Mouse (Mus musculus): Measurements from ENCODE around the gene Tmem120b.

Gene Tmem120b

DNA sequence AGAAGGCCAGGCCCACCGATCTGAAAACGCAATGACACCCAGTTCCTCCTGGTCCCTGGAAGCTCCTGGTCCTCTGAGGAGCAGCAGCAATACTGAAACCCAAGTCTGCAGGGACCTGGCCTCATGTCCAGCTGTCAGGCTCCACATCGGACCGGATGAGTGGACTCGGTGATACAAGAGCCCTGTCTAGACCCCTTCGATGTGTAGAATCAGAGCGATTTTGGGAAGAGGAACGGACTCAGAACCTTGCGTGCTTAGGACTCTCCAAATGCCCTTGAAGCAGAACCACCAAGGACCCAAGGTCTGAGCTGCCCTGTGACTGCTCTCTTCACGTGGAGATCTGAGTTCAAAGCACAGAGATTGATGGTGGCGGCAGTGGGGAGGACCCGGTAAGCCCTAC lies at the start of gene Tmem120b:
Tmem120b (plus strand) TSS at position 301 of the 400 bp plus-strand sequence.
- DNase-seq = no peak

DNA sequence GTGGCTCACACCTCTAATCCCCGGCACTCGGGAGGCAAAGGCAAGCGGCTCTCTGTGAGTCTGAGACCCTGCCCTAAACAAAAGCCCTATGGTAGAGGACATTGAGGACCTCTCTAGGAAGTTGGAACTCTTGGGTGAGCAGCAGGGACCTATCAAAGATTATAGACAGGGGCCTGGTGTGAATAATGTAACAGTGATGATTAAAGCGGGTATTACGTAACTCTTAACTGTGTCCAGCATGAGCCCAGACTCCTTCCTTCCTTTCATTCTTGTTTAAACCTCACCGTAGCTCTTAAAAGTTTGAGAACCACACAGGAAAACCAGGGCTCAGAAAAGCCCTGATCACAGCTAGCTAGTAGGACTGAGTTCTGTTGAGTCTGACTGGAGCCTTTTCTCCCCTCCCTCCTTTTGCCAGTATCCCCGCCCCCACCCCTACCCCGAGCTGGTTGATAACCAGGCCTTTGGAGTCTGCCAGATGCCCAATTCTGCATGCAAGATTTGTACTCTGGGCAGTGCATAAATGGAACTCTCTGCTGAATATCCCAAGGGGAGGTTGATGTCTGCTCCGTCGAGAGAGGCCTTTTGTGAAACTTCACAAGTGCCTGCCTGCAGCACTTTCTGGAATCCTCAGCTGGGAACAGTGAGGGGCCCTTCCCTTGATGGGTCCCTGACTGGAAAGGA lies 48.7 kb upstream of the Tmem120b start:
- DNase-seq = no peak

DNA sequence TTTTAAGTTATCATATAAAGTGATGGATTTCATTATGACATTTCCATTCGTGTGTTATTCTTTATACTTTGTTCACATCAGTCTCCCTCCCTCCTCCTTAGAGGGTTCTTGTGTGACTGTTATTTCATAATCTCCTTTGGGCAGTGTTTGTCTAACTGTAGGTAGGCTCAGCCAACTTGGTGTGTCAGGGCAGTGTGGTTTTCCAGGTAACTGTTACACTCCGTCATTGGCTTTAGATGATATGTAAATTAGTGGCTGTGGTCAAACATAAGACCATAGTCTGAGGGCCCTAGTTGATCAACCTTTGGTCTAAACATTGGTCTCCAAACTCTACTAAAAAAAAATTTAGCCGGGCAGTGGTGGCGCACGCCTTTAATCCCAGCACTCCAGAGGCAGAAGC lies 47.8 kb upstream of the Tmem120b start:
- DNase-seq = no peak

DNA sequence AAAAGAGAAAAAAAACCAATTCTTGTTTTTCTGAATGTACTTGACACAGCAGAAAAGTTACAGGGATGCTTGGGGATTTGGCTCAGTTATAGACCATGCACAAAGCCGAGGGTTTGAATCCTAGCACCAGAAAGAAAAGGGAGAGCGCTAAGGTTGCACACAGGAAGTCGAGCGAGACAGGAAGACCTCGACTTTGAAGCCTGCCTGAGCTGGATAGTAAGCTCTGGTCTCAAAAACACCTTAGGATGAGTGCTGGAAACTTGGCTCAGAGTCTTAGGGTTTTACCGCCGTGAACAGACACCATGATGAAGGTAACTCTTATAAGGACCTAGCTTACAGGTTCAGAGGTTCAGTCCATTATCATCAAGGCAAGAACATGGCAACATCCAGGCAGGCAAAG lies 46.8 kb upstream of the Tmem120b start:
- no peak for DNase-seq

DNA sequence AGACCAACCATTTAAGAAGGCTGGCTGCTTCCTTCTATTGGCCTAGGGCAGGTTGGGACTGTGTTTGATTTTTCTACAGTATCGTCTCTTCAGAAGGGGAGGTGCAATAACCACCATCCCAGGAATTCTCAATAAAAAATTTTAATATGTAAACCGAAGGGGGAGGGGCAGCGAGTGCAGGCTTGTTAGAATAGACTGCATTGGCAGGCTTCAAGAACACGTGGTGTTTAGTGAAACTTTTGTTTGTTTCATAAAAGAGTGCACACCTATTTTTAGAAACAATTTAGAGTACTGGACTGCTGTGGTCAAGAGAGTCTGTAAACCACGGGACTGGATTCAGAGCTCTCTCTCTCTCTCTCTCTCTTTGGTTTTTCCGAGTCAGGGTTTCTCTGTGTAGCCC lies 45.2 kb upstream of the Tmem120b start:
- no peak for DNase-seq

DNA sequence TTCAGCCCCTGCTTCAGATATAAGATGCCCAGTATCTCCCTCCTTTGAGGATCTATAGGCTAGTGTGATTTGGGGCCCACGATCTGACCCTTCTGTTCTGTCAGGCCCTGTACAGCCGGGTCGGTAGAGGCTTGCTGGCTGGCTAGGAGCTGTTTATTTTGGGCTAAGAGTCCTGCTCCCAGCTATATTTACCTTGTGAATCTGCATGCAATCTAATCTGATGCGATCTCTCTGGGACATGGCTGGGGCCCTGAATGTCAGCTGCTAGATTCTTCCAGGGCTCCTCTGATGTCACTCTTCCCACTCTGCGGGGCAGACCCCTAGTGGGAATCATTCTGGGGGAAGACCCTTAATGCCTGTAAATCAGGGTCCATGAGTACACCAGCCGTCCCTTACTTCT lies 43.9 kb upstream of the Tmem120b start:
- no peak for DNase-seq

DNA sequence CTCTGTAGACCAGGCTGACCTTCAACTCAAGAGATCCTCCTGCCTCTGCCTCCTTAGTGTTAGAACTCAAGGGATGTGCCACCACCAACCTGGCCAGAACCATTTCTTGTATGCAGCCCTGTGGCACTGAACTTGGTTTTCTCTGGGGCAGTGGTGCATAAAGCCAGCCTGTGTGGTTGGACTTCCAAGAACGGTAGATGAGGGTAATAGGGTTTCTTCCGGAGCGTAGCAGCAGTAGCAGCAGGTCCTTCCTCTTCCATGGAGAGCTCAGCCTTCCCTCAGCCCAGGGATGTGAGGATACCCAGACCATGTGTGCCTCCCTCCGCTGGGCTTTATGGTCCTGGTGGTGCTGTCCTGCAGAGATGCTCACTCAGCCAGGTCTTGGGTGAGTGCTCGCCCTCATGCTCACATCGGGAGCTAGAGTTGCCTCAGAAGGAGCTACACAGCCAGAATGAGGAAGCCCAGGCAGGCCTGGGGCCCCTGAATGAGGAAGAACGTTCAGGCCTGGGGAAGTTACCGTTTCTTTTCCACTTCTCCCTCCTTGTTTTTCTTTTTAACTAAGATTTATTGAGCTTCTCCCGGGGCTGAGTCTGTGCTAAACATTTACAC lies 43.1 kb upstream of the Tmem120b start:
- no peak for DNase-seq

DNA sequence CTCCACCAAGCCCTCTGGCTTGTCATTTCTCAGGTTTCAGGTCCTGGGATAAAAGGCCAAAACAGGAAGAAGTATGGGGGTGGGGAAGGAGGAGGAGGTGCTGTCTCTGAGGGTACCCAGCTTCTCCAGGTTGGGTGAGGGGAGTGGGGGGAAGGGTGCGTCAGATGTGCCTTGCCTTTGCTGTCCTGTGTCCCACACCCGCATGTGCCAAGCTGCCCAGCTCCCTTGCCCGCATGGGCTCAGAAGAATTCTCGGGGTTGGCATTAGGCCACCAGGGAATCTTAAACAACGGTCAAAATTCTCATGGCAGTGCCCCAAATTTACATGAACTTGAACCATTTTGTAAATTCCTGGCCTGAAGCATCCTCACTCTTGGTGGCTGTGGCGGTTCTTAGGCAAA lies 41.8 kb upstream of the Tmem120b start:
- DNase-seq = no peak

DNA sequence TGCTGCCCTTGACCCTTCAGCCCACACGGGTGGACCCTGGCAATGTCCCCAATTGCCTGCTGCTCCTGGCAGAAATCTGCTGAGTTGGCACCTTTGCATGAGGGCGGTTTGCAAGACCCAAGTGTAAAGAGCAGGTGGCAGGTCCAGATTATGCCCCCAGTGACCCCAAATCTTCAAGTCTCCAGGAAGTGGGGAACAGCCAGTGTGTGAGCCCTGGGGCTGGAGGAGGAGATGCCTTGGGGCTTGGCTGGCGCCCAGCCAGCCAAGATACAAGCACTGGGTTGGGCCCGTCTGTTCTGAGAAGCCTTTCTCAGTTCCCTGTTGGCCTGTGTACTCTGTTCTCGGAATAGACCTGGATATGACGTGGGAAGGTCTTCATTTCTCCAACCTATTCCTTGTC lies 40.8 kb upstream of the Tmem120b start:
- DNase-seq = no peak

DNA sequence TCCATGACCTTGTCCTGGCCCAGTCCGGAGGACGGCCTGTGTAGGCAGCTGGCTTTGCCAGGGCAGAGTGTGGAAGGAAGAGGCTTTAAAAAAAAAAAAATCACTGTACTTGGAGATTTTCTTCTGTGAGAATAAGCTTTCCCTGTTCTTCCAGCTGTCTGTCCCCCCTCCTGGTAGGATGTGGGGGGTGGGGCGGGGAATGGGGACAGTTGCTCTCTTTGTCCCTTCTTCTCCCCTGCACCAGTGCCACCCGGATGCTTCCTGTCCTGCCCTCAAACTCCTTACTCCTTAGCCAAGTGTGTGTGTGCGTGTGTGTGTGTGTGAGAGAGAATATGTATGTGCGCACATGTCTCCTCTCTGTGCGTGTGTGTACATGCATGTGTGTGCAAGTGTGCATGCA lies 38.5 kb upstream of the Tmem120b start:
- no peak for DNase-seq

DNA sequence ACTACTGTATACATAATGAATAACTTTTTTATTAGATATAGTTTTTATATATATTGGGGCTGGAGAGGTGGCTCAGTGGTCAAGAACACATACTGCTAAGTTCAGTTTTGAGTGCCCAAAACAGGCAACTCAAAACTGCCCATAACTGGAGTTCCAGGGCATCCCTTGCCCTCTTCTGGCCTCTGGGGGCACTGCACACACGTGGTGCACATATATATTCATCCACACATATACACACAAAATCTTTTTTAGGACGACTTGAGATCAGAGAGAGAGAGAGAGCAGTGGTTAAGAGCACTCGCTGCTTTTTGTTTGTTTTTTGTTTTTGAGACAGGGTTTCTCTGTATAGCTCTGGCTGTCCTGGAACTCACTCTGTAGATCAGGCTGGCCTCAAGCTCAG lies 36.9 kb upstream of the Tmem120b start:
- no peak for DNase-seq

DNA sequence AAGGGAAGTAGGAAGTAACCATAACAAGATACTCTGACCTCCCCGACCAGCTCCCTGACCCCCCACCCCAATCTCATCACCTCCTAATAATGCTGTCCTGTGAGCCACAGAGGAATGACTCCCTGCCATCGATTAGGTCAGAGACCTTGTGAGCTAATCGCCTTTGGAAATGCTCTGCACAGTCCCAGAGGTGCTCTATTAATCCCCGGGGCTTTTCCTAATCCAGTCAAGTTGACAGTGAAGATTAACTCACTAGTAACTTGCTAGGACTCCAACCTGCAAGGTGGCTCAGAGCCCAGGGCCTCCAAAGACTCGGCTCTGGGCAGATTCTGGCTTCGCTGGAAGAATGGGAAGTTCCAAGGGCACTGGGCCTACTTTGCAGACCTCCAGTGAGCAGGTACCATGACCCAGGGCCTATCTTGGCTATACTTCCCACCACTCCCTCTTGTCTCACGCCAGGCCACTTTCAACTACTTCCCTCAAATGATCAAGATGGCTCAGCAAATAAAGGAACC lies 34.5 kb upstream of the Tmem120b start:
- no peak for DNase-seq

DNA sequence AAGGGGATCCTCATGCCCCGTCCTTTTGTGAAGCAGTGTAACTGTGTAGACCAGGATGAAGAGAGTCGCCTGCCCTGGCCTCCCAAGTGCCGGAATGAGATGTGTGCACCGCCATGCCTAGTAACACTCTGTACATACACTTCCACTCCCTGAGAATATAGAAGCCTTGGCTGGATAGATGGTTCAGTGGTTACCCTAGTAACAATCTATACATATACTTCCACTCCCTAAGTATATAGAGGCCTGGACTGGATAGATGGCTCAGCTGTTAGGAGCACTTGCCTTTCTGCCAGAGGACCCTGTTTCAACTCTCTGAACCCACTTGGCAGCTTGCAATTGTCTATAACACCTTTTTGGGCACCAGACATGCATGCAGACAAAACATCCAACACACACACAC lies 33.1 kb upstream of the Tmem120b start:
- no peak for DNase-seq

DNA sequence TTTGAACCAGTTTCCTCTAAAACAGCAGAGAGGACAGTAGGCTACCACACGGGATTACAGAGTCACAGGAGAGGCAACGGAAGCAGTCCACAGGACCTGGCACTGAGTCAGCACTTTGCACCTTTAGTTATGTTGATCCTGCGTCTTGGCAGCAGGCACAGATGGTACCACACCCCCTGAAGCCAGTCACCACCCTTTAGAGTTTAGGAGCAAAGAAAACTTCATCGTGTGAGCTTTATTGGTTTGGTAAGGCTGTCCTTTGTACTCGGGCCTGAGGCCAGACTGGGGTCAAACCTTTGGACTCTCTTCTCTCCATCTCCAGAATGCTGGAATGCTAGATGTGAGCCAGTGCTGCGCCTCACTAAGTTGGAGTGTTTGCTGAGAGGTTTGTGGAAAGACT lies 32.7 kb upstream of the Tmem120b start:
- no peak for DNase-seq

DNA sequence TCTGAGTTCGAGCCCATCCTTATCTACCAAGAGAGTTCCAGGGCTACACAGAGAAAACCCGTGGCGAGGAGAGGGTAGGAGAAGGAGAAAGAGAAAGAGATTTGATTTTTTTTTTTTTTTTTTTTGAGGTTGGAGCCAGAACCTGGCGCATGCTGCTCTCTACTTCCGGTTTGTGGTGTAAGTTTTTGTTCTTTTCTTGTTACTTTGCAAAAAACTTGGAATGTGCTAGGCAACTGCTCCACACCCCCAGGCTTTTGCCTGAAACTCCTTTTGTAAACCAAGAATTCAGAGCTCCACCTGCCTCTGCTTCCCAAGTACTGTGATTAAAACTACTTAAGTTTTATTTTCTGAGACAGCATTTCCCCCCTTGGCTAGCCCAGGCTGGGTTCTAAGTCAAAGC lies 30.1 kb upstream of the Tmem120b start:
- DNase-seq = no peak

DNA sequence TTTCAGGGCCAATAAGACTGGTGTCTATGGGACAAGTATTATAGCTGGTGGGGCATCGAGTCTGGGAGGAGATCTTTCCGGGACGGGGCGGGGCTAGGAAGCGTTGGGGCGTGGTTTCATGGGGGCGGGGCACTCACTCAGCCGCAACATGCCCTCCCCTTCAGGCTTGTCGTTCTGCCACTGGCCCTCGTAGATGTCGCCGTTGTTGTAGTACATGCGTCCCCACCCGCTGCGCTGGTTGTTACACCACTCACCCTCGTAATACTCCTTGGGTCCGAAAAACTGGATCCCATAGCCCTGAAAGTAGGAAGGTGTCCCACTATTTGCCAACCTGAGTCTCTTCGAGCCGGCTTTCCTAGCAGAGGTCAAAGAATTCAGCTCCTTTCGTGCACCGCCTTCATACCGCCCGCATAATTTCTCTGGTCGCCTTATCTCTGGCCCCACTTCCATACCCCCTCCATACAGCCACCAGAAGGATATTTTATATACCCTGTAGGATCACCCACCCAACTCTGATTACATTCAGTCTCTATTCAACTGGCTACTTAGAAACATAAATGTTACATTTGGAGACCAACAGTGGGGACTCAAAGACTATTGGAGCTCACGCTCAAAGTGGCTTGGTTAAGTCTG lies 29.0 kb upstream of the Tmem120b start:
- no peak for DNase-seq

DNA sequence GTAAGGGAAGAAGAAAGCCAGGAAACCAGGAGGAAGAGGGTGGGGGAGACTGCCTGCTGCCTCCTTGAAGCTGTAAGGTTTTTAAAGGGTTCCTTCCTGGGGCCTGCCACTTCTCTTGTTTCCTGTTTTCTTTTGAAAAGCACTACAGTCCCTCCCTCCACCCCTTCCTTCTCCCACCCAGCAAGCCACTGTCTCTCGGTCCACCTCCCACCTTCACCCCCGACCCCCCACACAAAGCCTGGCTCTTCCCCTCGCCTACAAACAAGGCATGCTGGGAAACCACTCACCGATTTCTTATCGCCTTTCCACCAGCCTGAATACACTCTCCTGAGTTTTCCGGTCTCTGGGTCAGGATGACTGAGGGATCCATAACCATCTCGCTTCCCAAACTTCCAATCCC lies 27.4 kb upstream of the Tmem120b start:
- DNase-seq = no peak

DNA sequence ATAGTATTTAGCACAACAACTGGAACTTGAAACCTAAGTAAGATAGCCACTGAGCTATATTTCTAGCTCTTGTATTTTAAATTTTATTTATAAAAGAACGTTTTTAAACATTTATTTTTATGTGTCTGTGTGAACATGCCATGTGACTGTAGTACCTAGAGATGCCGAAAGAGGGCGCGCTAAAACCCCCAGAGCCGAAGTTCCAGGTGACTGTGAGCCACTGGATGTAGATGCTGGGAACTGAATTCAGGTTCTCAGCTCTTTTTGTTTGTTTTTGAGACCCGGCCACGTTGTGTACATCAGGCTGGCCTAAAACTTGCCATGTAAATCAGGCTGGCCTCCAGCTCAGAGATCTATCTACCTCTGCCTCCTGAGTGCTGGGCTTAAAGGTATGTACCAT lies 24.4 kb upstream of the Tmem120b start:
- DNase-seq = no peak

DNA sequence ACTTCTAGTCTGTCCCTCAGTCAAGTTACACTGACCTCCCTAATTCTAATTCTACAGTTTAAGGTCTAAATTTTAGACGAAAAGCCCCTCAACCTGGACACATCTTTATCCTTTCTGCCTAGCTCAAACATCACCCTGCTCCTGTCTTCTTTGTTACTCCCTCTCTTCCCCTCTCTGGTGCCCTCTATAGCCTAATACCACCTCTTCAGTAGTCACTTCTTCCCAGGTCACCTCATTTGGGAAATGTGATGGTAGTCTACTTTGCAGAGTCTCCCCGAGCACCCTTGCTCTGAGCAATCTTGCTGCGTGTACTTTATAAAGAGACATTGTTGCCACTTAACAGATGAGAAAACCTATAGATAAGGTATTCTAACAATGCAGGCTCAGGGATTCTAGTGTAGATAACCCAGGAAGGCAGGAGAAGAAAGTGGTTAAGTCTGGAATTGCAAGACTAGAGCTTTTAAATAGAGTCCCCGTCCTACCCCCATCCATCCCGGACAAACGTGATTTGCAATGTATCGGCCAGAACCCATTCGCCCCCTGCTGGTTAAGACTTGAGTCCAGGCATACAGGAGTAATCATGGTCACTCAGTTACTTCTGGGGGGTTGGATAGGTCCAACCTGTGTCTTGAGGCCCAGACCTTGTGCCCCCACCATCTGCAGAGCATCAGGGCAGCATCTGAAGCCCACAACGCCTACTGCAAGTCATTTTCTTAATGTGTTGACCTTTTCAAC lies 22.5 kb upstream of the Tmem120b start:
- DNase-seq = peak; percentile 46

DNA sequence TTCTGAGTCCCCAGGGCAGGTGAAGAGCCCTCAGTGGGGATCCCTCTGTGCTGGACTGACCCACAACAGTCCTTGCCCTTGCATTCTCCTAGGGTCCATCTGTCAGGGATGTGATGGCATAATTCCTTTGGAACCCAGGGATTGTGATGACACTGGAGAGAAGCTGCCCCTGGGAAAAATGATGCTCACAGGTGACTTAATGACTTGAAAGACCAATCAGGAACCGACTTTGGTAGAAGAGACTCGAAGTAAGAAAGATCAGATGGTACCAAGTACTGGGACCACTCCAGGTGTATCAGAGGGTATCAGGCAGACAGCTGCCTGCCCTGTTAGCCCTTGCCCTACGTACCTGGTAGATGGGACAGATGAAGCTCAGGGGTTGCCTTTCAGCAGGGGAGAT lies 21.3 kb upstream of the Tmem120b start, which contains the start of gene Morn3:
Morn3 (minus strand) TSS at position 101 of the 400 bp plus-strand sequence.
- no peak for DNase-seq

DNA sequence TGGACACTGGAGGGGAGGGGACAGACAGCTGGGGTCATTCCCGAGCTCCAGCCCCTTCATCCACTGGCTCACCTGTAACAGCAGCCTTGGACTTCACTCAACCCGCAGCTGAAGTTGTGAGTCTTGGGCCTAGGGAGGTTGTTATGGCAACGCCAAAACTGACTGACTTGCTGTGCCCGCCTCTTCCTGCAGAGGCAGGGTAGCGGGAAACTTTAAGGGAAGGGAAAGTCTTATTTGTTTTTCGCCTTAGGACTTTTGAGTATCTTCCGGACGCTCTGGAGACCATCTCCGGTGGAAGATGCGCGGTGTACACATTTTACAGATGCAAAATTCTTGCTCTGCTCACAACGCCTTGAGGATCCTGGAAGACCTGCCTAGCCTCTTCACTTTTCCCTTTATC lies 18.9 kb upstream of the Tmem120b start:
- no peak for DNase-seq

DNA sequence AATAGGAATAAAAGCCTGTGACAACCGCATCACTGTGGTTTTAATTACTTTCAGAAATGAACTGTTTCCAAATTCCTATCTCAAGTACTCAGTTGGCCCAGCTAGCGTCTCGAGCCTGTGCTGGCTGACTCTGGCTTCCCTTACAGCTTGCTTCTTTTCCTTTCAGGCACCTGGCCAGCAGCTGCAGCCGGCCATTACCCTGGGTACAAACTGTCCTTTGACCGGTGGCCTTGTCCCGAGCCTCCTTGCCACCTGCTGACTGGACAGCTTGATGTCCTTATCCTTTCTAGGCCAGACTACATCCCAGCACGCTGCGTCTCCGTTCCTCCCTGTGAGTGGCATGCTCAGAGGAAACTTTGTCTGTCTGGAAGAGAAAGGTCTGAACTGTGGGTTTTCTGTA lies 17.3 kb upstream of the Tmem120b start:
- DNase-seq = no peak

DNA sequence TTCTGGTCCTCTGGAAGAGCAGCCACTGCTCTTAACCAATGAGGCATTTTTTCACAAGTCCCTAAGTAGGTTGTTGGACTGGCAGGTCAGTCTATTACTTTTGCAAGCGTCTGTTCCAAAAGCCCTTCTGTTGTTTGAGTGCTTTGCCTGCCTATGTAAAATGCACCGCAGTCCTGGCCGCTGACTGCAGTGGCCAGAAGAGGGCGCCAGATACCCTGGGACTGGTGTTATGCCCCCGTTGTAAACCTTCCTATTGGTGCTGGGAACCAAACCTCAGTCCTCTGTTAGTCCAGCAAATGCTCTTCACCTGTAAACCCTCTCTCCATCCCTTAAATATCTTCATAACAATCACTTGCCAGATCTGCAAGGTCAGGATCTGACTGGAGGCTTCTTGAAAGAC lies 16.5 kb upstream of the Tmem120b start:
- DNase-seq = no peak

All from cerebellum, adult 8-10 months (tissue).